ENCODE assay signal across 8 mouse cellular contexts in genomic region chrX:103820307-103821194, GRCm38 (mm10). TPM values are rescaled to one million over a fixed set of nuclear protein-coding genes. Genes with fewer than 3 reads are reported as not detected.
DNase-seq lines count a peak whose midpoint lies in the region; ATAC-seq lines count a peak whose summit lies in the region.

No protein-coding gene starts in this region.

- peak overlapping the region; percentile 83 for H3K9ac ChIP-seq in heart, embryonic 13.5 days
- H3K9ac ChIP-seq in midbrain, embryonic 15.5 days: peak overlapping the region; percentile 55

- ATAC-seq in heart, embryonic 13.5 days (ENCODE audit: extremely low read depth, insufficient number of reproducible peaks, low FRiP score, low TSS enrichment): no peak
- peak; percentile 31; the same call in 1 of the 2 replicates for ATAC-seq in midbrain, embryonic 15.5 days (replicated peaks)

- peak overlapping the region; percentile 85 for H3K4me2 ChIP-seq in heart, embryonic 13.5 days
- peak overlapping the region; percentile 82 for H3K4me2 ChIP-seq in midbrain, embryonic 15.5 days

- intact Hi-C loops in left cerebral cortex, postnatal 4 days (cut with DNase I): no loop called here

- no peaks in the 10 kb centered on the region for H3K9me3 ChIP-seq in heart, embryonic 13.5 days
- H3K9me3 ChIP-seq in midbrain, embryonic 15.5 days: no peaks in the 10 kb centered on the region

- peaks cover 89% of the 10 kb centered on the region for H3K27me3 ChIP-seq in heart, embryonic 13.5 days (replicated peaks)
- H3K27me3 ChIP-seq in midbrain, embryonic 15.5 days (replicated peaks): peaks cover 55% of the 10 kb centered on the region

- no peaks in the 10 kb centered on the region for H3K4me1 ChIP-seq in heart, embryonic 13.5 days
- H3K4me1 ChIP-seq in midbrain, embryonic 15.5 days: peaks cover 8% of the 10 kb centered on the region

- peak; percentile 17 for DNase-seq in left cerebral cortex, postnatal 4 days
- no peak for DNase-seq in left cerebral cortex, adult 11 months (ENCODE audit: low spot score)
- DNase-seq in cerebellum, postnatal 36 days: peak; percentile 5 to 10
- peak; percentile 21 to 37 for DNase-seq in kidney, postnatal 25 days
- DNase-seq in frontal cortex, postnatal 10 days (ENCODE audit: low spot score in 2 of 2): no peak
- no peak for DNase-seq in ovary, adult 18-20 months (ENCODE audit: low spot score)

- no peaks in the 10 kb centered on the region for H3K36me3 ChIP-seq in heart, embryonic 13.5 days
- H3K36me3 ChIP-seq in midbrain, embryonic 15.5 days (replicated peaks): no peaks in the 10 kb centered on the region

- WGBS in heart, embryonic 13.5 days: 16% methylated on average over 33 of the region's 35 CpGs
- WGBS in midbrain, embryonic 15.5 days: 19% methylated on average over 35 of the region's 35 CpGs

- H3K4me3 ChIP-seq in heart, embryonic 13.5 days: peak overlapping the region; percentile 66
- H3K4me3 ChIP-seq in midbrain, embryonic 15.5 days: peak overlapping the region; percentile 53

- peak overlapping the region; percentile 67 for H3K27ac ChIP-seq in heart, embryonic 13.5 days (replicated peaks)
- no peak overlapping the region; the same call in 1 of the 2 replicates for H3K27ac ChIP-seq in midbrain, embryonic 15.5 days

RNA-seq across cellular contexts. Expression of gene Slc16a2, which starts 1.2 kb away (rescaled TPM):
- 10 to 100 TPM; 63.9 to 70.3 TPM for total RNA-seq in left cerebral cortex, postnatal 4 days (2021)
- polyA plus RNA-seq in heart, embryonic 13.5 days (2015; fragmentation: Nextera tagmentation; extraction: Ambion mirVana): 13.9 and 14.4 TPM in 2 replicates
- 29.1 and 29.7 TPM in 2 replicates for polyA plus RNA-seq in midbrain, embryonic 15.5 days (2015; fragmentation: Nextera tagmentation; extraction: Ambion mirVana)

Comparison
In these comparisons a context has a peak if more than half of its experiments do, and no peak if none do; other contexts are left out.
1. DNase-seq: peak in left cerebral cortex, postnatal 4 days (single experiment), cerebellum, postnatal 36 days (2 of 2) and kidney, postnatal 25 days (2 of 2); none in left cerebral cortex, adult 11 months (single experiment), frontal cortex, postnatal 10 days (0 of 2) and ovary, adult 18-20 months (single experiment).